Mouse (Mus musculus) activated CD4-positive, CD25-positive, alpha-beta regulatory T cell, adult 9 weeks (primary cell): ENCODE measurements around the gene Irak1. TPM values are rescaled to one million over a fixed set of nuclear protein-coding genes. Genes with fewer than 3 reads are reported as not detected.

Experiments
- polyA plus RNA-seq: library from polyadenylated mRNA; unstranded; fragments of 100-300 nt; shearing (Covaris generic); gene quantifications from one replicate; pipeline ENCODE4 v1.2.1, GENCODE M21; 2017

Irak1 gene
- polyA plus RNA-seq: 28.9 TPM

GRCm38 (mm10) chrX:74023188-74024049 is at the start of gene Irak1:
Irak1 (minus strand) TSS chrX:74023918.

GRCm38 (mm10) chrX:73966248-73967176 is 57.2 kb downstream of the Irak1 start, which contains the start of gene Hcfc1:
Hcfc1 (minus strand) TSS chrX:73966357.

Other genes with a start within 250 kb of the Irak1 start
- gene Srpk3, start 249.5 kb downstream of the Irak1 start, polyA plus RNA-seq: 1.5 TPM
- 231 TPM for gene Idh3g, start 237.0 kb downstream of the Irak1 start, polyA plus RNA-seq
- 233 TPM for gene Ssr4, start 236.9 kb downstream of the Irak1 start, polyA plus RNA-seq
- gene Pdzd4, start 198.9 kb downstream of the Irak1 start, polyA plus RNA-seq: 0.39 TPM
- 6.1 TPM for gene Avpr2, start 131.8 kb downstream of the Irak1 start, polyA plus RNA-seq
- gene L1cam, start 127.8 kb downstream of the Irak1 start, polyA plus RNA-seq: 7.8 TPM
- 349 TPM for gene Arhgap4, start 102.0 kb downstream of the Irak1 start, polyA plus RNA-seq
- gene Naa10, start 102.0 kb downstream of the Irak1 start, polyA plus RNA-seq: 231 TPM
- gene Renbp, start 93.1 kb downstream of the Irak1 start, polyA plus RNA-seq: 7.8 TPM
- 65.7 TPM for gene Hcfc1, start 57.6 kb downstream of the Irak1 start, polyA plus RNA-seq
- gene Opn1mw, start 103.5 kb upstream of the Irak1 start, polyA plus RNA-seq: not detected
- gene Mecp2, start 111.4 kb upstream of the Irak1 start, polyA plus RNA-seq: 39.4 TPM
- gene Tex28, start 143.9 kb upstream of the Irak1 start, polyA plus RNA-seq: not detected
- gene Tktl1, start 153.3 kb upstream of the Irak1 start, polyA plus RNA-seq: 1.7 TPM
- 396 TPM for gene Flna, start 225.9 kb upstream of the Irak1 start, polyA plus RNA-seq
- 67.6 TPM for gene Emd, start 230.8 kb upstream of the Irak1 start, polyA plus RNA-seq
- gene Rpl10, start 246.9 kb upstream of the Irak1 start, polyA plus RNA-seq: 80.4 TPM